Mouse (Mus musculus): ENCODE data around the gene Plagl1.

- no peak for TF ChIP-seq CTCF (IDR thresholded peaks at IDR 0.05; ENCODE audit: low read depth, low read length)
- TF ChIP-seq POLR2AphosphoS5 (IDR thresholded peaks at IDR 0.05; ENCODE audit: insufficient replicate concordance, low read depth, low read length), result no peak
- TF ChIP-seq TAL1 (conservative IDR thresholded peaks at IDR 0.05; ENCODE audit: low read depth, low read length), result no peak
- no peak for TF ChIP-seq GATA1 (IDR thresholded peaks at IDR 0.05; ENCODE audit: borderline replicate concordance, low read length)
Measured at GRCm38 (mm10) chr10:13028215-13028614, 32.1 kb upstream of the Plagl1 start.

Data from G1E (cell line).